Mouse (Mus musculus): ENCODE measurements around the gene Slc30a3.
"Not testable (repeated sequence)": the region's sequence is repeated elsewhere in the genome, so short reads cannot be mapped to it uniquely, and the experiment has no call there.

Gene Slc30a3

GRCm38 (mm10) chr5:31093151-31094041 lies 14.6 kb downstream of the Slc30a3 start:
- no peak for DNase-seq (ENCODE audit: low read depth, low spot score)

DNA sequence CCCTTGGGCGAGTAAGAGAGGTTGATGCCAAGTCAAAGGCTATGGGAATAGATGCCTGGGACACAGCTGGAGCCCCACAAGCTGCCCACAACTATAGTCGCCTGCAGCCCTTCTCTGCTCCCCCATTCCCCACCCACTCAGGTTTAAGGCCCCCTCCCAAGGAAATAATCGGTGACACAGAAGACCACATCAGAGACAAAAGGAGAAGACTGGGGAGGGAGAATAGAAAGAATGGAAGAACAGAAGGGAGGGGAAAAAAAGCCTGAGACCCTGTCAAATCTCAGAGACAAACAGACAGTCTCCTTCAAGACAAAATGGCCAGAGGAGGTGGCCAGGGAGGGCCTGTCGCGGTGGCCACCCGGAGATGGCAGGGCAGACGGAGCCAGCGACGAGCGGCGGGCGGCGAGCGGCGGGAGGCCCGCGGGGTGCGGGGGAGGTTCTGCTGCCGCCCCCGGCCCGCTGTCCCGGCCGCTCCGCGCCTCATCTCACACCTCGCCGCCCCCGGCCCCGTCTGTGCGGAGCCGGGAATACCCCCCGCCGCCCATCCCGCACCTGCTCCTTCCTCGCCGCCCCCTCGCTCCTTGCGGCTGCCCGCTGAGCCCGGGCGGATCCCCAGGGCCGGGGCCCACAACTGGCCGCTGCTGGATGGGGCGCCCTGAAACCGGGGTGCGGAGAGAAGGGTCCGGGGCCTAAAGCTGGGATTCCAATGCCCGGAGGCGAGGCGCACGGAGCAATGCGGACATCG lies 15.6 kb downstream of the Slc30a3 start:
- no peak for DNase-seq (ENCODE audit: low read depth, low spot score)

GRCm38 (mm10) chr5:31087131-31087530 lies 20.9 kb downstream of the Slc30a3 start:
- no peak for DNase-seq (ENCODE audit: low read depth, low spot score)

- DNase-seq (ENCODE audit: low read depth, low spot score) = no peak
Measured at GRCm38 (mm10) chr5:31086606-31087005, 21.4 kb downstream of the Slc30a3 start.

GRCm38 (mm10) chr5:31083949-31084348 lies 24.1 kb downstream of the Slc30a3 start:
- DNase-seq (ENCODE audit: low read depth, low spot score) = no peak

DNA sequence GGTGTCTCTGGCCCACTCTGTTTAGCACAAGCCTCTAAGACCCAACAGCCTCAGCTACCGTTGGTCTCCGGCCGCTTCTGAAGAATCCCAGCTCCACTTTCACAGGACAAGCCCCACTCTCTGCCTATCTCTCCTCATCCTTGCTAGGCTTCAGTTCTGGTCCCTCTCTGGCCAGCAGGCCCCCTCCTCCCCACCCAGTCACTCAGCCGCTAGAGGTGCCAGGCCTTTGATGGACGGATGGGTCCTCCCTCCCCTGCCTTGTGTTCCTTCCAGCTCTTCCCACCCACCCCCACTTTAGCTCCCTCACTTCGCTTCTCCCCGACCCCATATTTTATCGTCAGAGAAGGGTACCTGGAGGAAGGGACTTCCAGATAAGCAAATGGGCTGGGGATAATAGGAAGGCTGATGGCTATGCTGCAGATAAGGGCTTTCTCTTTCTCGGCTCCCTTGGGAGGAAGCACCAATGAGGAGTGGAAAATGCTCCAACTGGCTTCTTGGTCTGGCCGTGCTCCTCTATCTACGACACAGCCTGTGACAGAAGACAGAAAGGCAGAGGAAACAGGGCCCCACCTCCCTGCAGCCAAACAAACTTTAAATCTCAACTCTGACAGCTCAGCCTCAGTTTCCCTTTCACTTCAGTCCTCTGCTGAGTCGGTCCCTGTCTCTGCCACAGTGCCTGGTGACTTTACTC lies 25.0 kb downstream of the Slc30a3 start:
- DNase-seq (ENCODE audit: low read depth, low spot score) = no peak

DNA sequence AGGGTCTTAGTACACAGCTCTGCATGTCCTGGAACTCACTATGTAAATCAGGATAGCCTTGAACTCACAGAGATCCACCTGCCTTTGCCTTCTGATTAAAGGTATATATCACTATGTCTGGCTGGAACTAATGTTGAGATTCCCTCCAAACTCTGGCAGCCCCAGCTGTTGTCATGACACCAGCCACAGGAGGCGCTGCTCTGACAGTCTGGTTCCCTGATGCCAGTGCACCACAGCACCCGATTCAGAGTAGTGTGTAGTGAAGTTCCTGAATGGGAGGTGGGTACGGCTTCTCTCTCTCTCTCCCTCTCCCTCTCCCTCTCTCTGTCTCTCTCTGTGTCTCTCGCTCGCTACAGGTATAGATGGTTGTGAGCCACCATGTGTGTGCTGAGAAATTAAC lies 25.7 kb downstream of the Slc30a3 start:
- no peak for DNase-seq (ENCODE audit: low read depth, low spot score)

- no peak for DNase-seq (ENCODE audit: low read depth, low spot score)
Measured at GRCm38 (mm10) chr5:31081386-31081785, 26.7 kb downstream of the Slc30a3 start.

DNA sequence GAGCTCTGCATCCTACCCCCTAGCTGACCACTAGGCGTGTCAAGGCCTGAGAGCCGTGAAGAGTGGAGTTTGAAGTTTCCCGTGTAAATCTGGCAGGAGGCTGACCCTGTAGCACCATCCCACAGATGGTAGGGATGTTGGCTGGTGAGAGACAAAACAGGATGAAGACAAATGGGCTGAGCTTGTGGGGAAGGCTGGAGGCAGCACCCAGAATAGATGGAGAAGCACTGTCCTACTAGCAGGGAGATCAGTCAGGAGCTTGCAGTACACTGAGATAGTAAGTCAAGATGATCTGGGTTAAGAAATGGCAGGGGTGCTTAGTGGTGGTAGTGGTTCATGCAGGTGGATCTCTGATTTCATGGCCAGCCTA lies 27.3 kb downstream of the Slc30a3 start:
- no peak for DNase-seq (ENCODE audit: low read depth, low spot score)

- DNase-seq (ENCODE audit: low read depth, low spot score) = no peak
Measured at GRCm38 (mm10) chr5:31080059-31080794, 27.8 kb downstream of the Slc30a3 start.

- DNase-seq (ENCODE audit: low read depth, low spot score) = no peak
Measured at GRCm38 (mm10) chr5:31076346-31076745, 31.7 kb downstream of the Slc30a3 start.

DNA sequence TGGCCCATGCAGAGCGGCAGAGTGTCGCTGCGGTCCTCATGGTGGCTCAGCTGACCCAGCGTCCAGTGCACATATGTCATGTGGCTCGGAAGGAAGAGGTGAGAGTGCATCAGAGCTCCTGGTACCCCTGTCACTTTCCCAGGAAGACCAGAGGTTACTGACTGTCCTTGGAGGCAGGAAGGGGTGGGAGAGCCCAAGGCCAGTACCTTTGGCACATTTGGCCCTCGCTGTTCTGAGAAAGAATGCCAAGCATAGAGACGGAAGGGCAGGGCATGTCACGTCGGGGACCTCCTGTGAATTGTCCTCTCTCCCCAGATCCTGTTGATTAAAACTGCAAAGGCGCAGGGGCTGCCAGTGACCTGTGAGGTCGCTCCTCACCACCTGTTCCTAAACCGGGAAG lies 34.9 kb downstream of the Slc30a3 start:
- no peak for DNase-seq (ENCODE audit: low read depth, low spot score)

DNA sequence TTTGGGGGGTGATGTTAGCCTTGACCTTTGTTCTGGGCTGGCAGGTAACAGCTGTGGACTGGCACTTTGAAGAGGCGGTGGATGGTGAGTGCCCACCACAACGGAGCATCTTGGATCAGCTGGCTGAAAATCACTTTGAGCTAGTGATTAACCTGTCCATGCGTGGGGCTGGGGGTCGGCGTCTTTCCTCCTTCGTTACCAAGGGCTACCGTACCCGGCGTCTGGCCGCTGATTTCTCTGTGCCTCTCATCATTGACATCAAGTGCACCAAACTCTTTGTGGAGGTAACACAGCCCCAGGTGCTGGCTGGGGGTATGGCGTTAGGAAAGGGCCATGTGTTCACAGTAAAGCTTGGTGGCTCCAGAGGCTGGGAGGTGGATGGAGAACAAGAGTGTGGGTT lies 36.2 kb downstream of the Slc30a3 start:
- DNase-seq (ENCODE audit: low read depth, low spot score) = no peak

DNA sequence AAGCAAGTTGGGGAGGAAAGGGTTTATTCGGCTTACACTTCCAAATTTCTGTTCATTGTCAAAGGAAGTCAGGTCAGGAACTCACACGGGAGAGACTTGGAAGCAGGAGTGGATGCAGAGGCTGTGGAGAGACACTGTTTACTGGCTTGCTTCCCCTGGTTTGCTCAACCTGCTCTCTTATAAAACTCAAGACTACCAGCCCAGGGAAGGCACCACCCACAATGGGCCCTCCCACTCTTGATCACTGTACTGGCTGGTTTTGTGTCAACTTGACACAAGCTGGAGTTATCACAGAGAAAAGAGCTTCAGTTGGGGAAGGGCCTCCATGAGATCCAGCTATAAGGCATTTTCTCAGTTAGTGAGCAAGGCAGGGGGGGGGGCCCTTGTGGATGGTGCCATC lies 37.0 kb downstream of the Slc30a3 start:
- DNase-seq (ENCODE audit: low read depth, low spot score) = no peak

DNA sequence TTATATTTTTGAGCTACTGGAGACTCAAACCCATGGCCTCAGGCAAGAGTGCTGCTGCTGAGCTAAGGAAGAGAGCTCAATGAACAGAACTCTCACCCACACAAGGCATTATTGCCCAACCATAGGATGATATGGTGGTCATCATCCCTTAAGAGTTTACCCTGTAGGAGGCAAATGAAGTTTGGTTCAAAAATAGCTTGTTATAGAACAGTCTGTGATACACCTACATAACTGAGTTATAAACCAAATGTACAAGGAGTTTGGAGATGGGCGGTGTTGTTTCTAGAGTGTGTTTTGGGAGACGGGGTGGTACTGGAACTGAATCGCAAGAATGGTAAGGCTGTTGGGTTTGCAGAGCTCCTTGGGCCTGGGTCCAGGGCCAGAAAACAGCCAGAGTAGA lies 38.2 kb downstream of the Slc30a3 start:
- DNase-seq (ENCODE audit: low read depth, low spot score) = no peak

DNA sequence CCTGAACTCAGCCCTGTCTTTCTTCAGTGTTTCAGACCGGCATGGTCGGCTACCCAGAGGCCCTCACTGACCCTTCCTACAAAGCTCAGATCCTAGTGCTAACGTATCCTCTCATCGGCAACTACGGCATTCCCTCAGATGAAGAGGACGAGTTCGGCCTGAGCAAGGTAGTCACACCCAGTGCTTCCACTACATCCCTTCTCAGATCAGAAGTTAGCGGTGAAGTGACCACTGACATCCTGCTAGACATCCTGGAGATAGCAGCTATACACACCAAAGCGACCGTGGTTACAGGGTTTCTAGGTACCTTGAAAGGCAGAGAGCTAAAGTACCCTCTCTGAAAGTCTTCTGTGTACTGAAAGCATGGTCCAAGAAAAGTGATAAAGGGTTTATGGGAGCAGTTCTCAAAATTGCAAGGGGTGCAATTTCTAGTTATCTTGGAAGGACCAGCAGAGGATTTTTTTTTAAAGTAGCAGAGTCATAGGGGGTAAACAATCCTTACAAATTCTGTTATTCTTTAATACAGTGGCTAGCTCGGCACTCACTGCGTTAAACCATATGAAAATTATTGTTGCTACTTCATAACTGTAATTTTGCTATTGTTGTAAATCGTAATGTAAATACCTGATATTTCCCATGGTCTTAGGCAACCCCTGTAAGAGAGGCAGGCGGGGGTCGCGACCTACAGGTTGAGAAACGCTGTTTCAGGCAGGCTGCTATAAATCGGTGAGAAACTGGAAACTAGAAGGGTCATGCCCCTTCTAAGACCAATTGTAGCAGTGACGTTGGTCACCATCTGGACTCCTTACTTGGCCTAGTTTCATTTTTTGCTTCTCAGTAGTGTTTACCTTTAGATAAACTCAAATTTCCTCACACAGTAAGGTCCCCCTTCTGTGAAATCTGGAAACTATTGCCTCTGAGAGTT lies 52.6 kb downstream of the Slc30a3 start:
- no peak for DNase-seq (ENCODE audit: low read depth, low spot score)

DNA sequence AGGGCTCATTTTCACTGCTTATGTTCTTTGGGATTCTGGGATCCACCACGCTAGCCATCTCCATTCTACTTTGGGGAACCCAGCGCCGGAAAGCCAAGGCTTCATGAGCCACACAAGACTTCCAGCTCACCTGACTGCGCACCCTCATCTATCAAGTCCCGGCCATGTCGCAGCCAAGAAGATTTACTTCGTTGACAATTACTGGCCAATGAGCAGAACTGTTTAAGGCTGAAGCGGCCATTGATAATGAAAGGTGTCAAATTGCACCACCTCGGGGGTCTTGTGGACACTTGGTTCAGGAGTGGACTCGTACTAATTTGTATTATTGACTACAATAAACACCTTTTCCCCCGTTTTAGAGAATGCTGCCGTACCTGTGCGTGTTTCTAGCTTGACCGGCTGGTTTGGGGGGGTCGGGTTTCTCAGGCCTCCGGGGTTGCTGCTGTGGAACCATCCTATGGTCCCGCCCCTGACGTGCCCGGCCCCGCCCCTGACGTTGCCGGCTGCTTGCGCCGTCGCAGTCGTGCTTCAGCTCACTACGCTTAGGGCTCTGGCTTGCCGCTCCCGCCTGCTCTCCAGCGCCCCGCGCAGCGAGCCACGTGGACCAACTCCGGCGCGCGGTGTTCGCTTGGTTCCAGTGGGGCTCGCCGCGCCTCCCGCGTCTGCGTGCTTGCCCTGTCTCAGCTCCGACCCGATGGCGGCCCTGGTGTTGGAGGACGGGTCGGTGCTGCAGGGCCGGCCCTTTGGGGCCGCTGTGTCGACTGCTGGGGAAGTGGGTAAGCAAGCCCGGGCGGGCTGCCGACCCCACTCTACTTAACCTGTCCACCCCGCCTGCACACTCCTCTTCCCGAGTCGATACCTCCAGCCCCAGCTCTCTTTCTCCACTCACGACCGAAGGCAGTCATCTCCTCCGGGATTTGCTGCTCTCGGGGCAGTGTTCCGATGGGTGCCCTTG lies 53.5 kb downstream of the Slc30a3 start, which contains the start of gene Cad:
TSS of gene Cad (plus strand) at position 520 of the 955 bp plus-strand sequence.
- DNase-seq (ENCODE audit: low read depth, low spot score) = peak; percentile 82

DNA sequence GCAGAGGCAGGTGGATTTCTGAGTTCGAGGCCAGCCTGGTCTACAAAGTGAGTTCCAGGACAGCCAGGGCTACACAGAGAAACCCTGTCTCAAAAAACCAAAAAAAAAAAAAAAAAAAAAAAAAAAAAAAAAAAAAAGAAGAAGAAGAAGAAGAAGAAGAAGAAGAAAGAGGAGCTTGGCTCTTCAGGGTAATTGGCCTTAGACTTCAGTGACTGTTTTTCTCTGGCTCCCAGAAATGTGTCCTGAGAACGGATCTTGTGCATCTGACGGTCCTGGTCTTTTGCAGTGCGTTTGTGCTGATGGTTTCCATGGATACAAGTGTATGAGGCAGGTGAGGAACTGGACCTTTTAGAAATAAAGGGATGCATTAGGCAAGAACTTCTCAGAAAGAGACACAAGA lies 54.3 kb downstream of the Slc30a3 start:
- DNase-seq (ENCODE audit: low read depth, low spot score) = not testable (repeated sequence)

GRCm38 (mm10) chr5:31050427-31050826 lies 57.6 kb downstream of the Slc30a3 start:
- no peak for DNase-seq (ENCODE audit: low read depth, low spot score)
